Mouse (Mus musculus) kidney, postnatal 10 days (tissue): ENCODE data around the gene Cdsn.
A peak's percentile ranks its signal among the peaks of the same experiment; 100 is the strongest.

ENCODE experiments used
- DNase-seq: peaks from one replicate; pipeline ENCODE4 v3.0.0; 2021; ENCODE audit warnings: mixed read lengths

Gene Cdsn

DNA sequence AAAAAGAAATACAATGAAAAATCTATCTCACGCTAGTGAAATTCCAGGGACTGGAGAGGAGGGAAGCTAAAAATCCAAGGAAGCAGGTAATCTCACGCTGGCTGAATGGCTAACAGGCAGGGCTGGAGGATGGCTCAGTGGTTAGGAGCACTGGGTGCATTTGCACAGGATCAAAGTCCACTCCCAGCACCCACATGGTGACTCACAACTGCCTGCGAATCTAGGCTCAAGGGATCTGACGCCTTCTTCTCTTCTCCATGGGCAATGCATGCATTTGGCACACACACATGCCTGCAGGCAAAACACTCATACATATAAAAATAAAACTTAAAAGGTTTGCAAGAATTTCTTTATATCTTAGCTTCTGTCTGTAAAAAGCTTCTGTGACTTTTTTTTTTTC lies 14.5 kb upstream of the Cdsn start:
- DNase-seq: no peak

DNA sequence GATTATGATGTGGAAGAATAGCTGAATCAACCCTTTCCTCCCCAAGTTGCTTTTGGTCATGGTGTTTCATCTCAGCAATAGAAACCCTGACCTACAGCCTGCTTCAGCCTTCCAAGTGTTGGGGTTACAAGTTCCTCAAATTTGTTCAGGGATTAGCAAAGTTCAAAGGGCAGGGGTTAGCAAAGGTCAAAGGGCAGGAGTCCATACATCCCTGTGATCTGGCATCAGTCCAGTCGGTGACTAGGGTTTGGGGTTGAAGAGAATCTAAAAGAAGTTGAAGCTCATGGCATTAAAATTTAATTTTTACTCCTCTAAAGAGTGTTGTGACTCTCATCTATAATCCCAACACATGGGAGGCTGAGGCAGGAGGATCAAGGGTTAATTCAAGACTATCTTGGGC lies 13.5 kb upstream of the Cdsn start:
- no peak for DNase-seq

DNA sequence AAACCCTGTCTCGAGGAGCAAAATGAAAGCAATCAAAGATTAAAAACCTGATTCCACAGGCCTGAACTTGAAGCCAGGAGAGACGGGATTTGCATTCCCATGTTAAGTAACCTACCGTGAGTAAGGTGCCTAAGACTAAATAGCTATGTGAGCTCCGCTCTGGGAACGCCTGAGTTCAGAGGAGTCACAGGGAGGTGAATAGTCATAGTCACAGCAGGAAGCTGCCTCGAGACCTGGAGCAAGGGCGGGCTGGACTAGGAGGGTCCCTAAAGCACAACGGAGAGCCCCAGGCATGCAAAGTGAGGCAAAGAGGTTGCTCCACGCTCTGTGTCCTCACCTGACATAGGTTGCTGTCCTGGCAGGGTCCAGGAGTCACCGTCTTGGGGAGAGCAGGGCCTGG lies 12.4 kb upstream of the Cdsn start:
- no peak for DNase-seq

DNA sequence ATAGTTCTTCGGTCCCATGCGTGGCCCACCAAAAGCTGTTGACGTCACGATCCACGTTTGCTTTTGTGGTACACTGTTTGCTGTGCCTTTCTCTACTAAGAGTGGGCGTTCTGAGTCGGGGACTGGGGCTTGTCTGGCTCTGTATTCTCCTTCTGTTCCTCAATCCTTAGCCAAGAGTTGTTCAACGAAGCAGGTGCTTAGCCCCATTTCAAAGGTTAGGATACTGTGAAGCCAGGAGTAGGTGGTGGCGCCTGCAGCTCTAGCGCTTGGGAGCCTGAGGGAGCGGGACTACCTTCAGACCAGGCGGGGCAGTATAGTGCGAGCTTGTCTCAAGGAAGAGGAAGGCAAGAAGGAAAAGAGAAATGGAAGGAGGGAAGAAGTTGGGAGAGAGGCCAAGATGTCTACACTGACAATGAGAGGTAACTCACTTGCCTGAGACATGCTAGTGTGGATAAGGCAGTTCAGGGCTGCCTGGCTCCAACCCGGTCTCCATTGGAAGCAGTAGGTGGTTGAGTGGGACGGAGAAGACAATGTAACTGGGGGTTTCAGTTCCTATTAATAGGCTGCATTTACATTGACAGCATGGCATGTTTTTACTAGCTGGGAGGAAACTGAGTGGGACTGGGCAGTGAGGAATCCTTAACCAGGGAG lies 9.0 kb upstream of the Cdsn start:
- no peak for DNase-seq

DNA sequence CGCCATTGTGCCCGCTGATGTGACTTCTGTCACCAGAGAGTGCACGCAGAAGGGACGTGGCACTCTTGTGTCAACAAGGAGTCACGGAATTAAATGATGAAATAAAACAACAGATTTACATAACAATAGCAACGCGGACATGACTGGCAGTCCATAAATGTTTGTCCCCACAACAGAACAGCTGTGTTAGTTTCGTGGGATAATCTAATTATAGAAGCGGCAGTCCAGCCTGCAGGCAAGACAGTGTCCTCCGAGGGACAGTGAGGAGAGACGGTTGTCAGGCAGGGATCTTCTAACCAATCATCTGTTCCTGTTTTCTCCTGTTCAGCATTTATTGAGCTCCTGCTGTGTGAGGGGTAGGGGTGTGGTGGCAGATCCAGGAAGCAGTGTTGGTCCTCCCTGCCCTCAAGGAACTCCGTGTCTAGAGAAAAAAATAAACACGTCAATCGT lies 8.5 kb upstream of the Cdsn start:
- no peak for DNase-seq

DNA sequence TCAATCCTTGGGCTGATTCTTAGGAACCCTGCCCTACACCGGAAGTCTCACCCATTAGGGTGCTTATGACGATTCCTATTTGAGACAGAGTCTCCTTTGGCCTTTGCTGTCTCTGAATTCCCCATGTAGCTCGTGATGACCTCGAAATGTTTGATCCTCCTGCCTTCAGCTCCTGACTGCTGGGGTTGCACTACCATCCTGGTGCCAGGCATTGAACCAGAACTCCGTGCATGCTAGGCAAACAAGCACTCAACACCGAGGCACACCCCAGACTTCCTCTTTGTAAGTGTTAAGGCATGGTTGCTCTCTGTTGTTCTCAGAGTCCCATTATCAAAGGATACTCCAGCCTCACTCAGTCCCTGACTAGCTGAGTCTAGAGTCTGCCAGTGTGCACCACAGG lies 7.9 kb upstream of the Cdsn start:
- DNase-seq: no peak

DNA sequence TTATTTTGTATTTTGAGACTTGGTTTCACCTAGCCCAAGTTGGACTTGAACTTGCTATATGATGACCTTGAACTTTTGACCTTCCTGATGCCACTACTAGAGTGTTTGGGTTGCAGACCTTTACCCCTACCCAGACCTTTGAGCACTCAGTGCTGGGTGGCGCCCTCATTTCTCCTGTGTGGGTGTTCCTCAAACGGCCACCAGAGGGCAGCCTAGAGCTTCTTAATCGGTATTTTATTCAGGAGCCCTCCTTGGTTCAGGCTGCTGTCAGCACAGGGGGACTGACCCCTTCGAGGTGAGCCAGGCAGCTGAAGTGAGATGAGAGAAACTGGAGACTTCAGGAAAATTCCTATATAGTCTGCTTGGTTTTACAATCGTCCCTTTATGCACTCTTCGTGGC lies 7.2 kb upstream of the Cdsn start:
- peak; percentile 68 for DNase-seq

DNA sequence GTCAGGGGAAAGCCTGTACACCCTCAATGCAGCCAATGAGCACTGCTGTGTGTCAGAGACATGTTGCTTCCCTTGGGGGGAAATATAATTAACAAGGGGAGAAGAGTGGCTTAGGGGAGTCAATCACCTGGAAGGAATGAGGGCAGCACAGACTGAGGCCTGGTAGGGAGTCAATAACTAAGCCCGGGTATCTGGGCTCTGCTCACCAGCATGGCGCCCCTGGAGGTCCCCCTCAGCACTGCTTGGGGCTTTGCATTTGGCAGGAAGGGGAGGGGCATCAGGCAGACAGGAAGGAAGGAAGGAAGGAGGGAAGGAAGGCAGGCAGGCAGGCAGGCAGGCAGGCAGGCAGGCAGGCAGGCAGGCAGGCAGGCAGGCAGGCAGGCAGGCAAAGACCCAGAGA lies 4.5 kb upstream of the Cdsn start:
- no peak for DNase-seq

DNA sequence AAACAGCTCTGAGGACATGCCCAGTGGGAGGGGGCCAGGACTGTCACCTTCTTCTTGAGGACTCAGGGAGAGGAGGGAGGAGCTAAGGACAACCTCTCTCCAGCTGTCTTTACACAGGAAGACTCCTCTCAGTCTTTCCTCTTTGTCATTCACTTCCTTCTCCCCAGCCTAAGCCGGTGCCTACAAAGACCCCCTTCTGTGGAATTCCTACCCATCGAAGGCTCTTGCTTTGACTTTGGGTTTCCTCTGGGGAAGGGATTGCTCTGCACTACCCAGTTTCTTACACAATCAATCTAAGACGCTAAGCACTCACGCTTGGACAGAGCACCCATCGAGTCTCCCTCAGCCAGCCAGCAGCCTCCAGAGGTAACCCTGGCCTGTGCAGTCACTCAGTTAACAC lies 3.3 kb upstream of the Cdsn start:
- DNase-seq: no peak

DNA sequence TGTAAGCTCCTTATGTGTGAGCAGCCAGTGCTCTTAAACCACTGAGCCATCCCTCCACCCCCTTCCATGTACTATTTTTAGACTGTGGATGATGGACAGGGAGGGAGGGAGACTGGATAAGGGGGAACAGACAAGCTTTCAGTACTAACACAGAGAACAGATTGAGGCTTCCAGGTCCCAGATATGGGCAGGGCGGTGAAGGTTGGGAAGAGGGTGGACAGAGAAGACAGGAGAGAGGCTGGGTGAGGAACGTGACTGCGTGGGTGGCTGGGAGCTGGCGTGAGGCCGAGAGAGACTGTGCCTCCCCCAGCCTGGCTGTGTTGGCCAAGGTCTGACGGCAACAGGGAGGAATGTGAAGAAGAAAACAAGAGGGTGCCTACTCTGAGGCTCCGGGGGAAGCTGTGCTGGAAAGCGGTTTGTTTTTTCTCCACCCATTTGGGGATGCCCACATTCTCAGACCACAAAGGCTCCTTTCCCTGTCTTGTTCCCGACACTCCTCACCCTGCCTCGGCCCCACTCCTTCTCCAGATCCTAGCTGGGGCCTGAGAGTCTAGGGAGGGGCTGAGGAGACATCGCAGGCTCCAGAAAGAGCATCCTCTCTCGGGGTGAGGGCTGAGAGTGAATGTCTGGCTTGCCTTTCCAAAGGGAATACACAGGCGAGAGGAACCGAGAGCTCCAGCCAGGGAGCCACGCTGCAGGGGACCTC lies 2.3 kb upstream of the Cdsn start:
- DNase-seq: peak; percentile 75

DNA sequence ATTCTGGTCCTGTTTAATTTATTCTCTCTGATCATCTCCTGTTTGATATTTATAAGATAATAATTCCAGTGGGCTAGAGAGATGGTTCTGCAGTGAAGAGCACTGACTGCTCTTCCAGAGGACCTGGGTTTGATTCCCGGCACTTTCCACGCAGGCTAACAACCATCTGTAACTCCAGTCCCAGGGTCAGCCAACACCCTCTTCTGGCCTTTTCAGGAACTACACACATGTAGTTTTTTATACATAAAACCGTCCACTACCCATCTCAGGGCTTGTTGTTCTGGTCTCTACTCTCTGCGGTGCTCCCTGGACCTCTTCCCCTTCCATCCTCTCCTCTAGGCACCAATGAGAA lies 1.8 kb upstream of the Cdsn start:
- DNase-seq: no peak

DNA sequence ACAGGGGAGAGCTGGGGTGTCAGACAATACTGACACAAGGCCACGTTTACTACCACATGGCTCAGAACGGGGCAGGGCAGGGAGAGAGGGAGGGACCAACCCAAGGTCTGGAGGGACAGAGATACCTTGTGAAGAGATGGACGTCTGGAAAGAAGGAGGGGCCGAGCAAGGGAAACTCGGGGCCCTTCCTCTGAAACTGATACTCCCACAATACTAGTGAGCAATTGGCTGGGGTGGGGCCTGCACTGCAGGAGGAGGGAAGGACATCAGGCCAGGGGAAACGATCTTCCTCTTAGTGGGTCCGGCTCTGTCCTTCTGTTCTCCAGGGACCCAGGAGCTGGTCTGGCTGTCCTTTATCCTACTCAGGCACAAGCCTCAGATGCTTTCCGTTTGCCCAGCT lies 1.1 kb upstream of the Cdsn start:
- DNase-seq: no peak

DNA sequence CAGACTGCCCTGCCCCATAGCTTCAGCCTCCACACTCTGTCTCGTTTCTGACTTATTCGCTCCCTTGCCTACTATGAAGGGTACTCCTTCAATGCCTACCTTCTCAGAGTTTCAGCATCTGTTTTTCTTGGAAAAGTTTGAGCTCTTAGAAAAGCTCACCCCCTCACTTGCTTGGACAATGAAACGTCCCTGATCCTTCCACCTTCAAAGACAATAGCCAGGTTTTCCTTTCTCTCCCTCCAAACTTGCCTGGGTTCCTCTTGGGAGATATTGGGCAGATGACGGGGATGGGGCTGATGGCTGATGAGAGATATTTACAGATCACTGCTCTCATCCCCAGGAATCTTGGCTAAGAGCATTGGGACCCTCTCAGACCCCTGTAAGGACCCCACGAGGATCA lies 2.4 kb downstream of the Cdsn start:
- DNase-seq: no peak

DNA sequence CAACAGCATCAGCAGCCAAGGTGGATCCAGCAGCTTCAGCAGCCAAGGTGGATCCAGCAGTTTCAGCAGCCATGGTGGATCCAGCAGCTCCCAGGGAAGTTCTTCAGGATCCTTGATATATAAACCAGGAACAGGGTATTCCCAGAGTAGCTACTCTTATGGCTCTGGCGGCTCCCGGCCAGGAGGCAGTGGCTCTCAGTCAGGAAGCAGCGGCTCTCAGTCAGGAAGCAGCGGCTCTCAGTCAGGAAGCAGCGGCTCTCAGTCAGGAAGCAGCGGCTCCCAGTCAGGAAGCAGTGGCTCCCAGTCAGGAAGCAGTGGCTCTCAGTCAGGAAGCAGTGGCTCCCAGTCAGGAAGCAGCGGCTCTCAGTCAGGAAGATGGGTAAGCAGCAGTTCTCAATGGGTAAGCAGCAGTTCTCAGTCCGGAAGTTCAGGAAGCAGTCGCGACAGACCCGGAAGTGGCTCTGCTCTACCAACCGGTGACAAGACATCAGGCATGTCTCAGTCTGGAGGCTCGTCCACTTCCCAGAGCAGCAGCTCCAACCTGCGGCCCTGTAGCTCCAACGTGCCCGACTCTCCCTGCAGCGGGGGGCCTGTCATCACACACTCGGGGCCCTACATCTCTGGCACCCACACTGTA lies 3.0 kb downstream of the Cdsn start:
- DNase-seq: no peak

DNA sequence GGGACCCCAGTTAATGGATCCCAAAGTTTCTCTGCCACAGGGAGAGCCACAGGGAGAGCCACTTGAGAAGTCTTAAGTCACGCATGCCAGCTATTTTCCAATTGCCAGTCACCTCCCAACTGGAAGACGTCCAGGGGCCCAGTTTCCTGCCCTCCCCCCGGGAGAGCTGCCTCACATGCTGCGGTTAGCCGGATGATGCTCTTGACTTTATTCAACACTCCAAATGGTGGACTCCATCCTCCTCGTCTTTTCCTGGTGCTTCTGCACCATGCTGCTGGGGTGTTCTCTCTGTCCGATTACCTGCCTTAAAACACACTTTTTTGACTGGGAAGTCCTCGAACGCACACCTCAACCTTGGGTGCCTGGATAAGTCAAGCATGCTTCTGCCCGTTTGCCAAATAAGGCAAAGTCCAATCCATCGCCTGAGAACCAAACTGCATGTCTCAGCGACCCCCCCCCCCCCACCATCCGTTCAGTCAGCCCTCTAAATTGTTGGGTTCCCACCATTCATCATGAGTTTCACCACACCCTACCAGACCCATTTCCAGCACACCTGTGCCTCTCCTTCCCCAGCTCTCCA lies 4.3 kb downstream of the Cdsn start:
- DNase-seq: no peak

DNA sequence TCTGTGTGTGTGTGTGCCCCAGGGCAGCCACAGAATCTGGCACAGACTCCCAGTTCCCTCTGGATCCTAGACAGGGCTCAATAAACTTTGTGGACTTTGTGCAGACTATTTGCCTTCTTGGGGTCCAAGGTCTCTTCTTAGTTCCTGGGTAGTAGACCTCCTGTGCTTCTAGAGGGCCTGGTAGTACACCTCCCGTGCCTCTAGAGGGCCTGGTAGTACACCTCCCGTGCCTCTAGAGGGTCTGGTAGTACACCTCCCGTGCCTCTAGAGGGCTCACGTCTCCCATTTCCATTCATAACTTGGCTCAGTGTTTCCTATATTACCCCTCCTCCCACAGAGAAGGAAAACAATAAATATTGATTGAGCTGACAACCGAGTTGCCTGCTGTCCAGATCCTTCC lies 4.9 kb downstream of the Cdsn start:
- DNase-seq: peak; percentile 72

DNA sequence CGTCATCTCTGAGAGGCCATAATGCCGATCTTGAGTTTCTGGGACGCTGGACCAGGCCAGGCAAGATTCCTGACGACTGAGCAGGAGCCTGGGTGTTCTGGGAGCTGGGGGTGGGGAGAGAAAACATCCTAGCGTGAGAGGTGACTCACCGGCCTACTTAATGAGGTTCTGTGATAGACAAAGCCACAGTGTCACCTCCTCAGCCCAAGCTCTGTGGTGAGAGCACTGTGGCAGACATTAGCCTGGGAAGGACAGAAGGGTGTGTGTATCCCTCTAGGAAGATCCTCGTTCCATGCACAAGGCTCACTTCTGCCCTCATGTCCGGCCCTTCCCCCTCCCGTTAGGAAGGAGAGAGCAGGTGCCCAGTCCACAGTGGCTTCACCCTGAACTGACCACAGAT lies 5.4 kb downstream of the Cdsn start:
- no peak for DNase-seq

DNA sequence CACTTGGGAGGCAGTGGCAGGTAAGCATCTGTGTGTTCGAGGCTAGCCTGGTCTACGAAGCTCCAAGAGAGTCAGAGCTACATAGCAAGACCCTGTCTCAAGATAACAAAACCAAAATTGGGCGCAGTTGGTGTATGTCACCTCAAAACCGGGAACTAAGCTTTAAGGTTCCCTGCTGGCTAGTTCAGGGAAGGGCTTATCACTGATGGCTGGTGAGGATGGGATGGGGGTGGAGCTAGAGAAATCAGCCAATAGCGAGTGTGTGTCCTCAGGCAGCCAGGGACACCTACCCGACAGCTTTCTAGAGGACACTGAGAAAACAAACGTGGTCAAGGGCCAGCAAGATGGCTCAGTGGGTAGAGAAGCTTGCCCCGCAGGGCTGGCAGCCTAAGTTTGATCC lies 6.3 kb downstream of the Cdsn start:
- no peak for DNase-seq

DNA sequence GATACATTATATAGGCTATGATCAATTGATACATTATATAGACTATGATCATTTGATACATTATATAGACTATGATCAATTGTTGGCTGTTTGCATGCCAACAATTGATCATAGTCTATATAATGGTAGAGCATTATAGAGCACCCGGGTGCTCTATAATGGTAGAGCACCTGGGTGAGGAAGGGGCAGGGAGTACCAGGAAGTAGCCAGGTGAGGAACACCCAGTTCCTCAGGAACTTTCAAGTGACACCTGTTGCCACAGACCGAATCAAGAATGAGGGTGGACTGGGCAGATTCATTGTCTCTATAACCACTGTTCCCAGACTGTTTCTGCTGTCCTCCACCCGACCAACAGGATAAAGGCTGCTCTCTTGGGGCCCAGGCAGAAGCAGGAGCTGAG lies 15.2 kb downstream of the Cdsn start, which contains the start of gene 2300002M23Rik:
Gene 2300002M23Rik (plus strand): TSS at position 301 of the 400 bp plus-strand sequence.
- no peak for DNase-seq

DNA sequence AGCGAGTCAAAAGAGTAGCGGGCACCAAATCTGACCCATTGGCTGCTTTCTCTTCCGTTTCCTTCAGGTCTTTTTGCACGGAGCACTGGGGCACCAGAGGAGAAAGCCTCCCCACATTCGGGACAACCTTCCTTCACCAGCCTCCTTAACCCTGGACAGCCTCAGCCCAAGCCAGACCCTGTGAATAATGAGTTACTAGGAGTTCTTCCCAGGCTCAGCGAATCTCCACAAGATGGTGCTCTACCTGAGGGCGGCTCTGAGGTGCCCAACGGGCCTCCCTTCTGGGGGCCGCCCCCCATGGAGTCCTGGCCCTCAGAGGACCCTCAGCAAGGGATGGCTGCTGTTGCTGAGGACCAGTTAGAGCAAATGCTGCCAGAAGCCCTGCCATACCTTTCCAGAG lies 15.8 kb downstream of the Cdsn start:
- no peak for DNase-seq

DNA sequence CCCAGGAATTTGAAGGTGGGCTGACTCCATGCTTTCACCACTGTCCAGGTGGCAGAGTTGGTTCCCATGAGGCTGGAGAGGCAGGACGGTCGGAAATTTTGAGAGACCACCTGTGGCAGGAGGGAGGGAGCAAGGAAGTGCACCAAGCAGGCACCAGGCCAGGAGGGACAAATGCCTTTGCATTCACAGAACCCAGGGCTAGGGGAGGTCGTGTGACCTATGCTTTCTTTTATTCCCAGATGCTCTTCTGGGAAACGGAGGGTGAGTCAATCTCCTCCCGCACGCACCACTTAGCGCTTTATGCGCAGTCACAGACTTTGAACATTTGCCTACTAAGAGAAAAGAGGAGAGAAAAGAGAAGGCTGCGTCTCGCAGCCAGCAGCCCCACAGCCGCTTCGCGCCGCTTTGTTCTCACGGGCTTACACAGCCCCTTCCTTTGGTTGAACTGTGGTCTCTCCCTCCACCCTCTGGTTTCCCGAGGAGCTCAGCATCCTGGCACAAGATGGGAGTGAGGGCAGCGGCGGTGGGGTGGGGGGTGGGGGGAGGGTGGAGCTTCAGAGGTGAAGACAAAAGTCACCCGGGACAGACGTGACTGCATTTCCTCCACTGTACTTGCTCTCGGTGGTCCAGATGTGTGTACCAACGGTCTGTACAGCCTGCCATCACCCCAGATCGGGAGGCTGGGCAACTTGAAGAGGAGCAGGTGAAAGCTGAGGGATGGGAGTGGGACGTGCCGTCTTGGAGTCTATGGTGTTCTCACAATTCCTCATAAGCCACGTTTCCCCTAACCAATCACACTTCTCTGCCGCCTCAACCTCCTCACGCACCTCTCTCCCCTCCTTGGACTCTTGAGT lies 17.4 kb downstream of the Cdsn start:
- no peak for DNase-seq

DNA sequence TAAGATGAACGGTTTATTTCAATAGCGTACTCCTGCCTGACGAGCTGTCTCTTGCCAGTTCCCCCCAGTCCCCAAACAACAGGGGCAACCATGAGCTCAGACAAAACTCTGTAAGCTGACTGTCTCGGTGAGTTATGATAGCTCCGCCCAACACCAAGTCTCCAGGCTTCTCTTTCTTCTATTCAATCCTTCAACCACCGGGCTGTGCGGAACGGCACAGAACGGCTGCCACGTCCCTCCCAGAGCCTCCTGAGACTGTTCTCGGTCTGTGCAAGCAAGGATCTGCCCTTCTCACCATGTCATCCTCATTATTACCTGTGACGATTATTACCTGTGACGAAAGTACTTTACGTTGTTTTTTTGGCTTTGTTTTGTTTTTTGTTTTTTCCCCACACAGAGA lies 18.9 kb downstream of the Cdsn start:
- DNase-seq: no peak

DNA sequence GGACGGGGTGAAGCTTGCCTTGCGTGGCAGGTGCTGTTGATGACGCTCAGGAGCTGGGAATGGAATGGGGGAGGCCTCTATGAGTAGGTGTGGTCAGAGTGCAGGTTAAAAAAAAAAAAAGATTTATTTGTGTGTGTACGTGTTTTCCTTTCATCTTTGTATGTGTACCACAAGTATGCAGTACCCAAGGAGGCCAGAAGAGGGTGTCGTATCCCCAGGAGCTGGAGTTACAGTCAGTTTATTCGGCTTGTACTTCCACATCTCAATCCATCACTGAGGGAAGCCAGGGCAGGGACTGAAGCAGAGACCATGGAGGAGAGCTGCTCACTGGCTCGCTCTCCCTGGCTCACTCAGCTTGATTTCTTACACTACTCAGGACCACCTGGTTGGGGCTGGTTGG lies 19.5 kb downstream of the Cdsn start:
- DNase-seq: no peak
